Mouse (Mus musculus): ENCODE data around the gene Gas7. TPM values are rescaled to one million over a fixed set of nuclear protein-coding genes. Genes with fewer than 3 reads are reported as not detected.

The Gas7 gene
- polyA plus RNA-seq (2012; rRNA removed): 12.1 and 16.3 TPM in 2 replicates

GRCm38 (mm10) chr11:67454874-67455526 is at the start of gene Gas7:
TSS of gene Gas7 (plus strand) at chr11:67455437.

GRCm38 (mm10) chr11:67694703-67695376 is 239.6 kb downstream of the Gas7 start, which contains the start of gene Rcvrn:
TSS of gene Rcvrn (plus strand) at chr11:67695326.

Other genes with a start within 250 kb of the Gas7 start
- 0.01 TPM in 1 of 2 replicates, not detected in the other for gene Myh4, start 217.4 kb upstream of the Gas7 start, polyA plus RNA-seq (2012; rRNA removed)
- 0.50 and 8.7 TPM in 2 replicates for gene Myh8, start 178.3 kb upstream of the Gas7 start, polyA plus RNA-seq (2012; rRNA removed)
- 0.01 and 0.14 TPM in 2 replicates for gene Myh13, start 133.8 kb upstream of the Gas7 start, polyA plus RNA-seq (2012; rRNA removed)
- gene Rcvrn, start 239.9 kb downstream of the Gas7 start, polyA plus RNA-seq (2012; rRNA removed): 0.18 and 0.20 TPM in 2 replicates

Data from central nervous system, embryonic 14 days (tissue).